Mouse (Mus musculus) mouse trophoblast stem cell (cell line): ENCODE measurements around the gene Wnt2b.

Experiments
- in situ Hi-C, 2 experiments: fragments of 300-500 bp; cut with MseI, MboI; formaldehyde crosslinking; loops; 2 replicates in 1 of 2; 3 replicates in 1 of 2; pipeline ENCODE4 v1.15.1; 2025

Wnt2b gene

GRCm38 (mm10) chr3:104963331-104964276, 1.9 kb upstream of the Wnt2b start:
- in situ Hi-C loops, result no loop called here

GRCm38 (mm10) chr3:104962866-104963265, 1.1 kb upstream of the Wnt2b start:
- in situ Hi-C loops, result no loop called here

GRCm38 (mm10) chr3:104962141-104962611, 455 bp upstream of the Wnt2b start:
- in situ Hi-C loops, result no loop called here

- in situ Hi-C loops, result no loop called here
Measured at GRCm38 (mm10) chr3:104960026-104961000, 1.4 kb downstream of the Wnt2b start.

- in situ Hi-C loops, result no loop called here
Measured at GRCm38 (mm10) chr3:104956131-104956581, 5.6 kb downstream of the Wnt2b start.

- in situ Hi-C loops, result no loop called here
Measured at GRCm38 (mm10) chr3:104954551-104954950, 7.2 kb downstream of the Wnt2b start.

- in situ Hi-C loops, result no loop called here
Measured at GRCm38 (mm10) chr3:104954137-104954536, 7.6 kb downstream of the Wnt2b start.

- in situ Hi-C loops, result no loop called here
Measured at GRCm38 (mm10) chr3:104952891-104953670, 8.6 kb downstream of the Wnt2b start.

GRCm38 (mm10) chr3:104950926-104951325, 10.8 kb downstream of the Wnt2b start:
- in situ Hi-C loops, result no loop called here

GRCm38 (mm10) chr3:104944894-104945293, 16.8 kb downstream of the Wnt2b start:
- in situ Hi-C loops, result no loop called here

GRCm38 (mm10) chr3:104943333-104943732, 18.4 kb downstream of the Wnt2b start:
- in situ Hi-C loops, result no loop called here

- in situ Hi-C loops, result no loop called here
Measured at GRCm38 (mm10) chr3:104942682-104943081, 19.0 kb downstream of the Wnt2b start.

- in situ Hi-C loops, result no loop called here
Measured at GRCm38 (mm10) chr3:104940691-104941090, 21.0 kb downstream of the Wnt2b start.

- in situ Hi-C loops, result no loop called here
Measured at GRCm38 (mm10) chr3:104938327-104938726, 23.4 kb downstream of the Wnt2b start.

GRCm38 (mm10) chr3:104937728-104938305, 23.9 kb downstream of the Wnt2b start:
- in situ Hi-C loops, result no loop called here

- in situ Hi-C loops, result no loop called here
Measured at GRCm38 (mm10) chr3:104929385-104929784, 32.3 kb downstream of the Wnt2b start.

GRCm38 (mm10) chr3:104914986-104915385, 46.7 kb downstream of the Wnt2b start:
- in situ Hi-C loops, result no loop called here

GRCm38 (mm10) chr3:104909195-104909594, 52.5 kb downstream of the Wnt2b start:
- in situ Hi-C loops, result no loop called here

GRCm38 (mm10) chr3:104906007-104906406, 55.7 kb downstream of the Wnt2b start:
- in situ Hi-C loops, result no loop called here

- in situ Hi-C loops, result no loop called here
Measured at GRCm38 (mm10) chr3:104905389-104905788, 56.3 kb downstream of the Wnt2b start.

- in situ Hi-C loops, result no loop called here
Measured at GRCm38 (mm10) chr3:104901154-104901553, 60.6 kb downstream of the Wnt2b start.
